Mouse (Mus musculus): ENCODE results near the gene 1700029I15Rik. TPM values are rescaled to one million over a fixed set of nuclear protein-coding genes. Genes with fewer than 3 reads are reported as not detected.

The 1700029I15Rik gene
- 1.6 and 2.6 TPM in 2 replicates for polyA plus RNA-seq (2015; fragmentation: Nextera tagmentation; extraction: Ambion mirVana)

DNA sequence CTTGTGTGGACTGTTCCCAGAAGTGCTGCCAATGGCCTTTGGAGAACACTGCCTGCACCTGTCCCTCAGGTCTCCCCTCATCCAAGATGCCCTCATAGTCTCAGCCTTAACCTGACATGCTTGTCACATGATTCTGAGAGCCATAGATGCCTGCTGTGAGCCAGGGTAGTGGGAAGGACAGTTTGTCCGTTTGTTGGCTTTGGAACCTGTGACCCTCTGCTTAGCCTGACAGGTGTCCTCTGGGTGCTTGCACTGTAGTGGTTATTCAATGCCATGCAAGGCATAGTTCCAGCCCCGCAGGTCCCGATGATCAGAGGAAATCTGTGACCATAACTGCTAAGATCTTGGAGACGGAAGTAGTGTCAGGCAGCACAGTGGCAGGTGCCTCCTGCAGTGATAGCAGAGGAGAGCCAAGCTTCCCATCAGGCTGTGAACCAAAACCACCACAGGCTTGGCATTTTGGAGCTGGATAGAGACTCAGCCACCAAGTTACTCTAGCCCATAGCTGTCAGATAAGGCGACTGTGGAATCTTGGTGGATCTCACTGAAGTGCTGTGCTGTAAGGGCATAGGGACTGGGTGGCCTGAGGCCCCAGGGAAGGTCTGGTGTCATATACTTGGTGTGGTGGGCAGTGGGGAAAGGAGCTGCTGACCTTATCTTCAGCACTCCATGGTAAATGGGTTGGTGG, at the start of gene 1700029I15Rik:
TSS of gene 1700029I15Rik (plus strand) at position 638 of the 688 bp plus-strand sequence.

DNA sequence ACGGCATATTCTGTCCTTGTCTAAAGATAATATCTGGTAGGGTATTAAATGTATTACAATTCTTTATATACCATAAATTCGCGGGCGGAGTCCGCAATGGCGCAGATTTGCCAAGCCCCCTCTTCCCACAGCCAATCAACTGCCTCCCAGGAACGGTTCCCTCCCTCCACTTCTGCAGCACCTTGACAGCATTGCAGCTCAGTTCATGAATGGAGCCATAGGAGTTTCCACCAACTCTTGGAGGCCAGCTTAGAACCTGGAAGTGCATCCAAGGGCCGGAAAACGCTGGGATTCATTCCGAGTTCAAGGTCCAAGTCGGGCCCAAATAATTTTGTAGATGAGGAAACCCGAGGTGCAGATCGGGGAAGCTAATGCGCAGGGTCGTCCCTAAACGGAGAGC, 7.8 kb upstream of the 1700029I15Rik start, which contains the start of the genes Pex16 and Large2:
TSS of gene Pex16 (plus strand) at position 163 of the 400 bp plus-strand sequence.
TSS of gene Large2 (minus strand) at position 356 of the 400 bp plus-strand sequence.

GRCm38 (mm10) chr2:92401091-92401561, 18.8 kb downstream of the 1700029I15Rik start, which contains the start of gene Mapk8ip1:
Gene Mapk8ip1 (minus strand): TSS chr2:92401263.

GRCm38 (mm10) chr2:92433578-92434374, 51.4 kb downstream of the 1700029I15Rik start, which contains the start of gene Cry2:
Gene Cry2 (minus strand): TSS chr2:92434043.

Small RNA genes within 50 kb of the gene (microRNA-seq; reads per million reads assigned to microRNA genes)
- 0.41 to 0.64 reads per million in 2 experiments for gene Mir7000

Other genes with a start within 250 kb of the 1700029I15Rik start
- 34.8 and 52.8 TPM in 2 replicates for gene Pex16, start 7.9 kb upstream of the 1700029I15Rik start, polyA plus RNA-seq (2015; fragmentation: Nextera tagmentation; extraction: Ambion mirVana)
- gene Large2, start 7.7 kb upstream of the 1700029I15Rik start, polyA plus RNA-seq (2015; fragmentation: Nextera tagmentation; extraction: Ambion mirVana), result 0.33 and 0.71 TPM in 2 replicates
- 17.5 and 18.2 TPM in 2 replicates for gene Mapk8ip1, start 18.7 kb downstream of the 1700029I15Rik start, polyA plus RNA-seq (2015; fragmentation: Nextera tagmentation; extraction: Ambion mirVana)
- 27.3 and 29.1 TPM in 2 replicates for gene Cry2, start 51.5 kb downstream of the 1700029I15Rik start, polyA plus RNA-seq (2015; fragmentation: Nextera tagmentation; extraction: Ambion mirVana)
- gene Slc35c1, start 78.0 kb downstream of the 1700029I15Rik start, polyA plus RNA-seq (2015; fragmentation: Nextera tagmentation; extraction: Ambion mirVana), result 5.1 and 5.9 TPM in 2 replicates
- gene Chst1, start 217.2 kb downstream of the 1700029I15Rik start, polyA plus RNA-seq (2015; fragmentation: Nextera tagmentation; extraction: Ambion mirVana), result 4.9 and 9.2 TPM in 2 replicates

All from skeletal muscle tissue, postnatal 0 days (tissue).